Mouse (Mus musculus) embryonic facial prominence, embryonic 10.5 days (tissue): ENCODE data around the gene Osbpl11. TPM values are rescaled to one million over a fixed set of nuclear protein-coding genes. Genes with fewer than 3 reads are reported as not detected.

Experiments used
- polyA plus RNA-seq: library from polyadenylated mRNA; unstranded; fragments of >200 nt; fragmentation: Nextera tagmentation; extraction: Ambion mirVana; gene quantifications from 2 replicates; pipeline ENCODE4 v1.2.1, GENCODE M21; 2016

The Osbpl11 gene
- polyA plus RNA-seq, 1 experiment from 2014 or later, result 22.2 TPM

Other genes with a start within 250 kb of the Osbpl11 start
- gene Iqcg, start 128.9 kb upstream of the Osbpl11 start, polyA plus RNA-seq, result 2.1 and 3.6 TPM in 2 replicates
- gene Rpl35a, start 128.6 kb upstream of the Osbpl11 start, polyA plus RNA-seq, result 1,025 and 1,052 TPM in 2 replicates
- 2.6 and 3.7 TPM in 2 replicates for gene Lmln, start 122.5 kb upstream of the Osbpl11 start, polyA plus RNA-seq
- 64.9 and 66.8 TPM in 2 replicates for gene Snx4, start 66.4 kb downstream of the Osbpl11 start, polyA plus RNA-seq
- 47.6 and 51.8 TPM in 2 replicates for gene Zfp148, start 195.8 kb downstream of the Osbpl11 start, polyA plus RNA-seq